Mouse (Mus musculus): Measurements from ENCODE around the gene 8030411F24Rik. TPM values are rescaled to one million over a fixed set of nuclear protein-coding genes. Genes with fewer than 3 reads are reported as not detected.

Gene 8030411F24Rik
- not detected for polyA plus RNA-seq (2015; fragmentation: Illumina TruSeq; extraction: RNeasy Lipid Tissue Mini Kit (QIAGEN cat#74804); ENCODE audit: insufficient read depth, low replicate concordance)

DNA sequence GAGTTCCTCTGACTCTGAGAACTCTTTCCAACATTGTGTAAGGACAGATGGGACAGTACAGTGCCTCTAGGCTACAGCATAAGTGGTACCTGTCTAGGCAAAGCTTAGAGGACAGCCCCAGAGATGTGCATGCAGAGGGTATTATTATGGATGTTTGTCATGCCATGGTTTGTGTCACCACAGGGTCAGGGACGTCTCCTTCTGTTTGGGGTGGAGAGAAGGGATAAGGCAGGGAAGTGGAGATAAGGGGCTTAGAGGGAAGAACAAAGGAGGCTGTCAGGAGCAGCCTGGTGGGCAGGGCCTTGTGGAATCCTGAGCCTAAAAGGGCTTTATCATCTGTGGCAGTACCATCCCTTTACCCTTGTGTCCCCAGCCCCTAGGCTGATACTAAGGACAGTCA, at the start of gene 8030411F24Rik:
TSS of gene 8030411F24Rik (plus strand) at position 301 of the 400 bp plus-strand sequence.

DNA sequence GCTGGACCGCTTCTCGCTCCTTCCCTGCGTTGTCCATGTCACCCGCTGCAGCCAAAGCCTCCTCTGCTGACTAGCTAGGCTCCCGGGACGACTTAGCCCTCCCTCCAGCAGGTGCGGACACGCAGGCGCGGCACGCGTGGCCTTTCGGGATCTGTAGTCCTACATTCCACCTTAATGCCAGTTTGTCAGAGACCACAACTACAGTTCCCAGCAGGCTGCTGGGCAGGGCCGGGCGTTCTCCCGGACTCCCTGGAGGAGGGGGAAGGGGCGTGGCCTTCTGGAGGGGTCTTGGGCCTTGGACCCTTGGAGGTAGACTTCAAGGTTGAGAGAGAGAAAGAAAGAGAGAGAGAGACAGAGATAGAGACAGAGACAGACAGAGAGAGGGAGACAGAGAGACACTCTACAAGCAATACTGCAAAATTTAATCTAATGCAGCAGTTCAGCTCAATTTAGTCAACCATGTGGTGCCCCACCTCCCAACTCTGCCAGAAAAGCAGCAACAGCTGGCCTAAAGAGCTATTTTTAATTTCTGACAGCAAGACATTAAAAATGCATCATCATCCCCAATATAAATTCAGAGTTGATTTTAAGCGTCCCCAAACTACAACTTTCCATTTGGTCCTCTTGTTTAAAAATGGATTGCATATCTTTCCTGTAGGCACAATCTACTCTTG, 49.3 kb upstream of the 8030411F24Rik start, which contains the start of gene Napb:
TSS of gene Napb (minus strand) at position 141 of the 674 bp plus-strand sequence.

DNA sequence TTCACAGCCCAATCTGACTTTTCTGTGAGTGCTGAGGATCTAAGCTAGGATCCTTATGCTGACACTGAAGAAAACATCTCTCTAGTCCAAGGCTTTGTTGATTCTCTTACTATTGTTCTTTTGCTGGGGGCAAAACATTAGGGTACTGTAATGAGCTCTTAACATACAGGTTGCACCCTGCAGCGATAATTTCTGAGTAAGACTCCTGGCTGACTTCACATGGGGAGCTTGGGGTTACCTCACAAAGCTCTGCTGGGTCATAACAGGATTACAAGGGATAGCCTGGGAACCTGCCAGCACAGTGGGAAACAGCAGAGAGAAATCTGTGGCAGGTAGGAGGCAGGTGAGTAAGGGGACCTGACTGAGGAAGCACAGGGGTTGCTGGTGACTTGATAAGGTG, 31.8 kb upstream of the 8030411F24Rik start, which contains the start of gene Cstl1:
TSS of gene Cstl1 (plus strand) at position 301 of the 400 bp plus-strand sequence.

DNA sequence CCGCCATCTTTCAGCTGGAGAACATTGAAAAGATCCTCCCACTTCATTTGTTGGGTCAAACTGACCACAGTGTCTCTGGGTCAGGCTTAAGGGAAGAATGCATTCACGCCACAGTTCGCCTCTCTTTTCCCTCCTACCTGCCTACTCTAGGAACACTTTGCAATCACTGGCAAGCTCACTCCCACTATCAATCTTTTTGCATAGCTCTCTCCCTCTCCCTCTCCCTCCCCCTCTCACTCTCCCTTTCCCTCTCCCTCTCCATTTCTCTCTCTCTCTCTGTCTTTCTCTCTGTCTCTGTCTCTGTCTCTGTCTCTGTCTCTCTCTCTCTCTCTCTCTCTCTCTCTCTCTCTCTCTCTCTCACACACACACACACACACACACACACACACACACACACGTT, 10.4 kb upstream of the 8030411F24Rik start, which contains the start of gene Cst11:
TSS of gene Cst11 (minus strand) at position 101 of the 400 bp plus-strand sequence.

DNA sequence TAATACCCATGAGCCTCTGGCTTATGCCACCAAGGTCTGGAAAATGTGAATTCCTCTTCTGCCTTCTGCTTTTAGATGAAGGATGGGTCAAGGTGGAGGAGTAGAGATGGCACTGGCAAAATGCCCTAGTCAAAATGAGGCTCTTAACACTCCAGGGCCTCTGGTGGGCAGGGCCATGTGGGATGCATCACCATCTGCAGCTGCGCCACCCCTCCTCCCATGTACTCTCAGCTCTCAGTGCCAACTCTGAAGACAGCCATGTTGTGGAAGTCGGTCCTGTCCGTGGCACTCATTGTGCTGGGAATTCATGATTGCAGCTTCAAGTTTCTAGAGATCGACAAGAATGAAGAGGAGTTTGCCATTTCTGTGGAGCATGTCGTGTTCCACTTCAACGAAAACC, 7.3 kb downstream of the 8030411F24Rik start, which contains the start of gene Cst12:
TSS of gene Cst12 (plus strand) at position 220 of the 400 bp plus-strand sequence.

DNA sequence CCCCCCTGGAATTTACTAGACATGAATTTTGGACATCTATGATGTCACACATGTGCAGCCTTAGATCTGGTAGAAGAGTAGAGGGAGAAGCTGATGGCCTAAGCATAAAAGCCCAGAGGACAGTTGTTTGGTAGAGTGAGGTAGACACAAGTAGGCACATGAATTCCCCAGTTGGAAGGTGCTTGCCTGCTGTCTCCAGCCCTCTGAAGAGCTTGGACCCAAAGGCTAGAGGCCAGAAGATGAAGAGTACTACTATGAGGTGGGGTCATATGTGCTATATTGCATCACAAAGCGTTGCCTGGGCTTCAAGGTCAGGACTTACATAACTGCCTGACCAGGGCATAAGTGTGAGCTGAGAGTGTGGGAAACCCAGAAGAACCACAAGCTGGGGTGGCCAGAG, 16.7 kb downstream of the 8030411F24Rik start, which contains the start of gene Cst8:
TSS of gene Cst8 (plus strand) at position 301 of the 400 bp plus-strand sequence.

DNA sequence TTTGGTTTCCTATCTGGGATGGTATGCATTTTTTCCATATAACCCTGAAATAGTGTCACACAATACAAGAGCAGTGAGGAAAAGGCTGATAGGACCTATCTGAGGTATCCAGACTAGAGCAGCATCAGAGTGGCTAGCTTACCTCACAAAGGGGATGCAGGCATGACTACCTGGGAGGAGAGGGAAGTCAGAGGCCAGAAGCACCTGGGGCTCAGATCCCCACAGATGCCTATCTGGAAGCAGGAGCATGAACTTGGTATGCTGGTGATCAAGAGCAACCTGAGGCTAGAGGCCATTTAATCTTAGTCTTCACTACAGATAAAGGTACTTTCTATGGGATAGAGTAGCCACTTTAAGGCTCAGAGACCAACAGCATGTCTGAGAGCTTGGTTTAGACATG, 38.1 kb downstream of the 8030411F24Rik start, which contains the start of gene Cst13:
TSS of gene Cst13 (plus strand) at position 173 of the 400 bp plus-strand sequence.

DNA sequence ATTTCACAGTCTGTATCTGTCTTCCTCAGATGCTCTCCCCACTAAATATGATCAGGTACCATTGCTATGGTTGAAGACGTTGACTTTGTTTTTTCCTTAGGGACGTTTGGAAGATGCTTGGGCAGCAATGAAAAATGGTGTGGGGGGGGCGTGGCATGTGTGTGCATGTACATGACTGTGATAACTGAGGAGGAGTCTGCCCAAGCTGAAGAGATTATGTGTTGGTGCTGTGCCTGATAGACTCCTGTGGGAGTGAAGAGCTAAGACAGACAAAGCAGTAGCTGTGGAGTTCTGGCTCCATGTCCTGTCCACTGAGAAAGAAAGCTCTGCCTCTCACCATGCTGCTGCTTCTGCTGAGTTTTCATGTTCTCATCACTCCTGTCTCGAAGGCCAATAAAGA, 53.1 kb downstream of the 8030411F24Rik start, which contains the start of gene Cst9:
TSS of gene Cst9 (plus strand) at position 236 of the 400 bp plus-strand sequence.

Other genes starting within 250 kb of the 8030411F24Rik start
- gene Nxt1, start 109.4 kb upstream of the 8030411F24Rik start, polyA plus RNA-seq (2015; fragmentation: Illumina TruSeq; extraction: RNeasy Lipid Tissue Mini Kit (QIAGEN cat#74804); ENCODE audit: insufficient read depth, low replicate concordance), result 25.6 TPM
- gene Gzf1, start 101.0 kb upstream of the 8030411F24Rik start, polyA plus RNA-seq (2015; fragmentation: Illumina TruSeq; extraction: RNeasy Lipid Tissue Mini Kit (QIAGEN cat#74804); ENCODE audit: insufficient read depth, low replicate concordance), result 17.3 TPM
- gene Napb, start 49.5 kb upstream of the 8030411F24Rik start, polyA plus RNA-seq (2015; fragmentation: Illumina TruSeq; extraction: RNeasy Lipid Tissue Mini Kit (QIAGEN cat#74804); ENCODE audit: insufficient read depth, low replicate concordance), result 0.97 TPM
- gene Cstl1, start 31.7 kb upstream of the 8030411F24Rik start, polyA plus RNA-seq (2015; fragmentation: Illumina TruSeq; extraction: RNeasy Lipid Tissue Mini Kit (QIAGEN cat#74804); ENCODE audit: insufficient read depth, low replicate concordance), result not detected
- not detected for gene Cst11, start 10.5 kb upstream of the 8030411F24Rik start, polyA plus RNA-seq (2015; fragmentation: Illumina TruSeq; extraction: RNeasy Lipid Tissue Mini Kit (QIAGEN cat#74804); ENCODE audit: insufficient read depth, low replicate concordance)
- not detected for gene Cst12, start 7.4 kb downstream of the 8030411F24Rik start, polyA plus RNA-seq (2015; fragmentation: Illumina TruSeq; extraction: RNeasy Lipid Tissue Mini Kit (QIAGEN cat#74804); ENCODE audit: insufficient read depth, low replicate concordance)
- not detected for gene Cst8, start 16.8 kb downstream of the 8030411F24Rik start, polyA plus RNA-seq (2015; fragmentation: Illumina TruSeq; extraction: RNeasy Lipid Tissue Mini Kit (QIAGEN cat#74804); ENCODE audit: insufficient read depth, low replicate concordance)
- not detected for gene Cst13, start 38.1 kb downstream of the 8030411F24Rik start, polyA plus RNA-seq (2015; fragmentation: Illumina TruSeq; extraction: RNeasy Lipid Tissue Mini Kit (QIAGEN cat#74804); ENCODE audit: insufficient read depth, low replicate concordance)
- gene Cst9, start 53.1 kb downstream of the 8030411F24Rik start, polyA plus RNA-seq (2015; fragmentation: Illumina TruSeq; extraction: RNeasy Lipid Tissue Mini Kit (QIAGEN cat#74804); ENCODE audit: insufficient read depth, low replicate concordance), result not detected
- gene 9230104L09Rik, start 83.0 kb downstream of the 8030411F24Rik start, polyA plus RNA-seq (2015; fragmentation: Illumina TruSeq; extraction: RNeasy Lipid Tissue Mini Kit (QIAGEN cat#74804); ENCODE audit: insufficient read depth, low replicate concordance), result not detected
- 519 TPM for gene Cst3, start 93.7 kb downstream of the 8030411F24Rik start, polyA plus RNA-seq (2015; fragmentation: Illumina TruSeq; extraction: RNeasy Lipid Tissue Mini Kit (QIAGEN cat#74804); ENCODE audit: insufficient read depth, low replicate concordance)
- gene Gm1330, start 221.2 kb downstream of the 8030411F24Rik start, polyA plus RNA-seq (2015; fragmentation: Illumina TruSeq; extraction: RNeasy Lipid Tissue Mini Kit (QIAGEN cat#74804); ENCODE audit: insufficient read depth, low replicate concordance), result not detected
- gene Gm10750, start 235.2 kb downstream of the 8030411F24Rik start, polyA plus RNA-seq (2015; fragmentation: Illumina TruSeq; extraction: RNeasy Lipid Tissue Mini Kit (QIAGEN cat#74804); ENCODE audit: insufficient read depth, low replicate concordance), result not detected

Measured in spleen, adult 10 weeks (tissue).